Comparison of ENCODE assay signal across 26 mouse cellular contexts in the genomic region with DNA sequence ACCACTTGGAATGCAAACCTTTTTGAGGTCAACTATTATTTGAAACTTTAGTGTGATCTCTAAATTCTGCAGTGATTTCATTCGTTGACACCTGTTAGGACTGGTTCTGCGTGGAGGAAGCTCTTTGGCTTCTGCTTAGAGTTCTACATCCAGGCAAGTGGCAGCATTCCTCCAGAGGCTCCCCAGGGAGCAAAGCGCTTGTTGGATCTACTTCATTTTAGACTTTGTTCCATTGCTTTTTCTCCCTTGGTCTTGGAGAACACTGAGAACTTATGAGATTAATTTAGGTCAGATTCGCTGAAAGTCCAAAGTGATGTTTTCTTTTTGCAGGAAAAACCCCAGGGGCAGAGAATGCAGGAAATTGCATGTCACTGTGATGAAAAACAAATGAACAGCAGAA.
DNase-seq lines count a peak whose midpoint lies in the region; ATAC-seq and TF ChIP-seq lines count a peak whose summit lies in the region.
"Had no signal": no experiment of that assay in that cellular context is flagged by ENCODE, and none has a peak within 500 bp of the region (broad histone marks: within the 10 kb centered on the region; RNA-seq: fewer than 3 reads in every experiment).

No protein-coding gene starts in this region.

- no peaks in the 10 kb centered on the region for H3K36me3 ChIP-seq in heart, embryonic 11.5 days (ENCODE audit: control insufficient read depth, insufficient read depth, low read length)
- H3K36me3 ChIP-seq in hindbrain, embryonic 11.5 days (ENCODE audit: control insufficient read depth, insufficient read depth, low read length), result no peaks in the 10 kb centered on the region
- H3K36me3 ChIP-seq: forebrain, embryonic 10.5 days; G1E; heart, embryonic 13.5 days; hindbrain, embryonic 13.5 days; intestine, embryonic 15.5 days had no signal

- no peaks in the 10 kb centered on the region for H3K9me3 ChIP-seq in heart, embryonic 11.5 days (replicated peaks; ENCODE audit: control insufficient read depth, low read length)
- no peaks in the 10 kb centered on the region for H3K9me3 ChIP-seq in hindbrain, embryonic 11.5 days (ENCODE audit: control insufficient read depth, low read length)
- H3K9me3 ChIP-seq: forebrain, embryonic 10.5 days; forebrain, embryonic 13.5 days; G1E; heart, embryonic 13.5 days; hindbrain, embryonic 13.5 days; intestine, embryonic 15.5 days had no signal

- ATAC-seq in heart, embryonic 11.5 days (replicated peaks; ENCODE audit: insufficient number of reproducible peaks, low FRiP score, low TSS enrichment), result no peak
- ATAC-seq in hindbrain, embryonic 11.5 days (ENCODE audit: low FRiP score), result no peak
- ATAC-seq: forebrain, embryonic 13.5 days; forebrain, embryonic 16.5 days; hindbrain, embryonic 16.5 days; intestine, embryonic 15.5 days; Patski had no signal

- no peak overlapping the region for H3K4me3 ChIP-seq in gastrocnemius, adult 2 months
- H3K4me3 ChIP-seq in heart, embryonic 11.5 days (ENCODE audit: low read depth, low read length), result no peak overlapping the region
- H3K4me3 ChIP-seq in hindbrain, embryonic 11.5 days (ENCODE audit: low read depth, low read length), result no peak overlapping the region
- H3K4me3 ChIP-seq: forebrain, embryonic 10.5 days; forebrain, embryonic 13.5 days; heart, embryonic 13.5 days; hindbrain, embryonic 13.5 days; intestine, embryonic 15.5 days had no signal

- H3K27ac ChIP-seq in gastrocnemius, adult 2 months, result no peak overlapping the region
- no peak overlapping the region for H3K27ac ChIP-seq in heart, embryonic 11.5 days (ENCODE audit: low read depth, low read length)
- no peak overlapping the region for H3K27ac ChIP-seq in hindbrain, embryonic 11.5 days (ENCODE audit: low read depth, low read length)
- H3K27ac ChIP-seq: forebrain, embryonic 10.5 days; forebrain, embryonic 13.5 days; heart, embryonic 13.5 days; hindbrain, embryonic 13.5 days; intestine, embryonic 15.5 days had no signal

- H3K9ac ChIP-seq in heart, embryonic 11.5 days (ENCODE audit: low read depth, low read length), result no peak overlapping the region
- H3K9ac ChIP-seq in hindbrain, embryonic 11.5 days (ENCODE audit: low read depth, low read length), result no peak overlapping the region
- H3K9ac ChIP-seq: forebrain, embryonic 13.5 days; heart, embryonic 13.5 days; hindbrain, embryonic 13.5 days; intestine, embryonic 15.5 days had no signal

- no peaks in the 10 kb centered on the region for H3K27me3 ChIP-seq in heart, embryonic 11.5 days (ENCODE audit: control insufficient read depth, insufficient read depth, low read length)
- H3K27me3 ChIP-seq in hindbrain, embryonic 11.5 days (ENCODE audit: control insufficient read depth, insufficient read depth, low read length), result no peaks in the 10 kb centered on the region
- H3K27me3 ChIP-seq: CH12.LX; forebrain, embryonic 13.5 days; heart, embryonic 13.5 days; hindbrain, embryonic 13.5 days; intestine, embryonic 15.5 days; Patski had no signal

- no peaks in the 10 kb centered on the region for H3K4me1 ChIP-seq in heart, embryonic 11.5 days (ENCODE audit: control insufficient read depth, insufficient read depth, low read length)
- no peaks in the 10 kb centered on the region for H3K4me1 ChIP-seq in hindbrain, embryonic 11.5 days (replicated peaks; ENCODE audit: control insufficient read depth, insufficient read depth, low read length)
- H3K4me1 ChIP-seq: forebrain, embryonic 10.5 days; forebrain, embryonic 13.5 days; heart, embryonic 13.5 days; hindbrain, embryonic 13.5 days; intestine, embryonic 15.5 days had no signal

- WGBS in heart, embryonic 11.5 days (ENCODE audit: insufficient replicate concordance), result 76% methylated on average over 4 of the region's 4 CpGs
- 79% methylated on average over 4 of the region's 4 CpGs for WGBS in hindbrain, embryonic 11.5 days

- H3K4me2 ChIP-seq in heart, embryonic 11.5 days, result no peak overlapping the region
- no peak overlapping the region for H3K4me2 ChIP-seq in hindbrain, embryonic 11.5 days (replicated peaks; ENCODE audit: low read depth, low read length)
- H3K4me2 ChIP-seq: forebrain, embryonic 13.5 days; heart, embryonic 13.5 days; hindbrain, embryonic 13.5 days; intestine, embryonic 15.5 days had no signal

- intact Hi-C loops in gastrocnemius, adult 2 months (cut with DNase I), result no loop called here
- intact Hi-C loops in gastrocnemius, postnatal 14 days (cut with DNase I; ENCODE audit: low total_unique reads), result no loop called here
- intact Hi-C loops in heart, postnatal 36 days (cut with DNase I), result no loop called here
- intact Hi-C loops in heart, postnatal 25 days (cut with DNase I), result no loop called here

- TF ChIP-seq CTCF in gastrocnemius, adult 2 months (IDR thresholded peaks at IDR 0.05), result no peak

- DNase-seq in gastrocnemius, adult 2 months, result peak; percentile 31
- no peak for DNase-seq in gastrocnemius, postnatal 14 days
- peak; percentile 7 to 51 for DNase-seq in heart, adult 18-20 months
- peak; percentile 6 to 17 for DNase-seq in heart, postnatal 36 days
- no peak for DNase-seq in heart, postnatal 25 days (ENCODE audit: low spot score)
- DNase-seq in hindbrain, embryonic 11.5 days (ENCODE audit: low spot score), result no peak
- DNase-seq: adrenal gland, postnatal 10 days; adrenal gland, postnatal 36 days; B cell, adult 2 months; cerebellum, adult 18-20 months; cerebellum, adult 9-10 months; cerebellum, postnatal 14 days; gastrocnemius, postnatal 25 days; kidney, adult 11 months; kidney, adult 8-10 months had no signal

Comparison
In these comparisons a context has a peak if more than half of its experiments do, and no peak if none do; other contexts are left out.
1. DNase-seq: peak in gastrocnemius, adult 2 months (single experiment), heart, adult 18-20 months (2 of 2) and heart, postnatal 36 days (2 of 2); none in gastrocnemius, postnatal 14 days (single experiment), heart, postnatal 25 days (single experiment) and hindbrain, embryonic 11.5 days (single experiment).